Mouse (Mus musculus): ENCODE measurements around the gene Hrct1. TPM values are rescaled to one million over a fixed set of nuclear protein-coding genes. Genes with fewer than 3 reads are reported as not detected.
A peak's percentile ranks its signal among the peaks of the same experiment; 100 is the strongest.

The Hrct1 gene
- total RNA-seq, 2 experiments from 2014 or later: 1.9 to 2.7 TPM

- intact Hi-C loops (cut with DNase I; ENCODE audit: low total_unique reads): loop anchor here (5.0 kb wide), 1 partner anchor 99 kb away; no protein-coding TSS in a partner anchor
Measured at GRCm38 (mm10) chr4:43763410-43763809, 36.4 kb downstream of the Hrct1 start.

GRCm38 (mm10) chr4:43768341-43768740 lies 41.4 kb downstream of the Hrct1 start:
- no peak for DNase-seq
- intact Hi-C loops (cut with DNase I; ENCODE audit: low total_unique reads): no loop called here

More at GRCm38 (mm10) chr4:43763410-43763809, 36.4 kb downstream of the Hrct1 start:
- peak; percentile 33 for DNase-seq

GRCm38 (mm10) chr4:43769374-43769773 lies 42.4 kb downstream of the Hrct1 start:
- intact Hi-C loops (cut with DNase I; ENCODE audit: low total_unique reads): no loop called here
- no peak for DNase-seq

- intact Hi-C loops (cut with DNase I; ENCODE audit: low total_unique reads): no loop called here
- DNase-seq: no peak
Measured at GRCm38 (mm10) chr4:43770909-43771308, 43.9 kb downstream of the Hrct1 start, which contains the start of gene Olfr159. Gene Olfr159, minus strand, starts transcription at chr4:43771009.

GRCm38 (mm10) chr4:43771626-43772025 lies 44.6 kb downstream of the Hrct1 start:
- intact Hi-C loops (cut with DNase I; ENCODE audit: low total_unique reads): loop anchor here (2.0 kb wide), 1 partner anchor 77 kb away; no protein-coding TSS in a partner anchor
- no peak for DNase-seq

GRCm38 (mm10) chr4:43772304-43772703 lies 45.3 kb downstream of the Hrct1 start:
- no peak for DNase-seq
- intact Hi-C loops (cut with DNase I; ENCODE audit: low total_unique reads): loop anchor here (2.0 kb wide), 1 partner anchor 76 kb away; no protein-coding TSS in a partner anchor

Other genes starting within 250 kb of the Hrct1 start
- gene Sit1, start 243.5 kb upstream of the Hrct1 start, total RNA-seq (2021): not detected
- 10 to 100 TPM; 25.7 to 25.9 TPM for gene Ccdc107, start 234.3 kb upstream of the Hrct1 start, total RNA-seq (2021)
- gene Arhgef39, start 227.5 kb upstream of the Hrct1 start, total RNA-seq (2021): 1 to 10 TPM; 1.3 to 1.6 TPM
- 1 to 10 TPM; 2.1 to 2.9 TPM for gene Car9, start 220.2 kb upstream of the Hrct1 start, total RNA-seq (2021)
- 1,000 to 10,000 TPM; 8,430 to 9,008 TPM for gene Tpm2, start 203.4 kb upstream of the Hrct1 start, total RNA-seq (2021)
- gene Creb3, start 164.9 kb upstream of the Hrct1 start, total RNA-seq (2021): 10 to 100 TPM; 38.7 to 45.6 TPM
- gene Tln1, start 164.5 kb upstream of the Hrct1 start, total RNA-seq (2021): 10 to 100 TPM; 67.6 to 77.4 TPM
- 10 to 100 TPM; 21.9 to 22.3 TPM for gene Rgp1, start 148.5 kb upstream of the Hrct1 start, total RNA-seq (2021)
- gene Gba2, start 148.3 kb upstream of the Hrct1 start, total RNA-seq (2021): 1 to 10 TPM; 5.1 to 6.2 TPM
- under 1 TPM in 1 of 2 experiments, not detected in 1; 0.29 TPM for gene Msmp, start 142.7 kb upstream of the Hrct1 start, total RNA-seq (2021)
- gene Npr2, start 95.3 kb upstream of the Hrct1 start, total RNA-seq (2021): 10 to 100 TPM; 29.5 to 31.4 TPM
- gene Spag8, start 73.6 kb upstream of the Hrct1 start, total RNA-seq (2021): not detected
- 10 to 100 TPM; 48.5 to 53.8 TPM for gene Hint2, start 70.7 kb upstream of the Hrct1 start, total RNA-seq (2021)
- 1 to 10 TPM; 8.2 to 9.7 TPM for gene Tmem8b, start 58.2 kb upstream of the Hrct1 start, total RNA-seq (2021)
- under 1 TPM; 0.16 to 0.20 TPM for gene Fam221b, start 58.0 kb upstream of the Hrct1 start, total RNA-seq (2021)
- gene Olfr70, start 26.4 kb upstream of the Hrct1 start, total RNA-seq (2021): not detected
- not detected for gene Olfr71, start 16.9 kb upstream of the Hrct1 start, total RNA-seq (2021)
- gene Spaar, start 2.8 kb downstream of the Hrct1 start, total RNA-seq (2021): 1 to 10 TPM; 1.1 to 2.2 TPM
- gene Olfr159, start 43.8 kb downstream of the Hrct1 start, total RNA-seq (2021): not detected
- not detected for gene Olfr156, start 96.7 kb downstream of the Hrct1 start, total RNA-seq (2021)
- gene Olfr157, start 113.0 kb downstream of the Hrct1 start, total RNA-seq (2021): not detected
- not detected for gene Olfr155, start 124.4 kb downstream of the Hrct1 start, total RNA-seq (2021)
- gene Reck, start 148.3 kb downstream of the Hrct1 start, total RNA-seq (2021): 10 to 100 TPM in 1 of 2 experiments, 1 to 10 TPM in 1; 8.6 to 11.1 TPM
- 10 to 100 TPM in 1 of 2 experiments, 1 to 10 TPM in 1; 6.8 to 10.2 TPM for gene Glipr2, start 230.2 kb downstream of the Hrct1 start, total RNA-seq (2021)

Measured in gastrocnemius, postnatal 14 days (tissue).